Mouse (Mus musculus) granulocyte monocyte progenitor cell, adult 5-6 weeks (primary cell): ENCODE measurements around the gene Prdx3. TPM values are rescaled to one million over a fixed set of nuclear protein-coding genes. Genes with fewer than 3 reads are reported as not detected.

Source experiments
- ATAC-seq: replicated peaks from 2 replicates; pipeline ENCODE4 v1.8.0; 2016; ENCODE audit warnings: mild to moderate bottlenecking, moderate TSS enrichment, inconsistent platforms; ENCODE audit not compliant: poor library complexity, severe bottlenecking
- total RNA-seq, 2 experiments: library from RNA; stranded (forward) in 1 of 2; stranded (reverse) in 1 of 2; fragments of 200-712, 200-1000 nt in 1 of 2; fragments of >200 nt in 1 of 2; fragmentation: Nextera tagmentation in 1 of 2; gene quantifications; 2 replicates each; pipeline ENCODE4 v1.2.3; 2014 to 2017

The Prdx3 gene
- total RNA-seq (2014; fragmentation: Nextera tagmentation) (98.9 and 99.6 TPM in 2 replicates), total RNA-seq (2017) (89.8 and 96.0 TPM in 2 replicates)

- peak; percentile 99 for ATAC-seq
Observed at GRCm38 (mm10) chr19:60874064-60874694, at the start of gene Prdx3. Prdx3 (minus strand) TSS chr19:60874556.

- no peak for ATAC-seq
Observed at GRCm38 (mm10) chr19:60916869-60917570, 42.7 kb upstream of the Prdx3 start.

- ATAC-seq, result no peak
Observed at GRCm38 (mm10) chr19:60915862-60916261, 41.5 kb upstream of the Prdx3 start.

GRCm38 (mm10) chr19:60915236-60915635 lies 40.9 kb upstream of the Prdx3 start:
- no peak for ATAC-seq

GRCm38 (mm10) chr19:60911653-60912052 lies 37.3 kb upstream of the Prdx3 start:
- no peak for ATAC-seq

GRCm38 (mm10) chr19:60910304-60910703 lies 35.9 kb upstream of the Prdx3 start:
- ATAC-seq, result no peak

GRCm38 (mm10) chr19:60905477-60905876 lies 31.1 kb upstream of the Prdx3 start:
- no peak for ATAC-seq

GRCm38 (mm10) chr19:60903971-60904370 lies 29.6 kb upstream of the Prdx3 start:
- ATAC-seq, result no peak

- no peak for ATAC-seq
Observed at GRCm38 (mm10) chr19:60903139-60903538, 28.8 kb upstream of the Prdx3 start.

GRCm38 (mm10) chr19:60895251-60895880 lies 21.0 kb upstream of the Prdx3 start:
- ATAC-seq, result no peak

- ATAC-seq, result peak; percentile 35
Observed at GRCm38 (mm10) chr19:60891934-60892547, 17.7 kb upstream of the Prdx3 start.

- ATAC-seq, result no peak
Observed at GRCm38 (mm10) chr19:60891123-60891470, 16.7 kb upstream of the Prdx3 start.

- no peak; the same call in none of the 2 replicates for ATAC-seq
Observed at GRCm38 (mm10) chr19:60890391-60891122, 16.2 kb upstream of the Prdx3 start.

GRCm38 (mm10) chr19:60889714-60890315 lies 15.5 kb upstream of the Prdx3 start, which contains the start of gene Grk5:
Grk5 (plus strand) TSS chr19:60889749.
- peak; percentile 93 for ATAC-seq

GRCm38 (mm10) chr19:60889101-60889713 lies 14.9 kb upstream of the Prdx3 start:
- peak; percentile 20; the same call in 1 of the 2 replicates for ATAC-seq

GRCm38 (mm10) chr19:60887637-60888036 lies 13.3 kb upstream of the Prdx3 start:
- no peak for ATAC-seq

GRCm38 (mm10) chr19:60883129-60883528 lies 8.8 kb upstream of the Prdx3 start:
- no peak for ATAC-seq

GRCm38 (mm10) chr19:60873501-60873900 lies 855 bp downstream of the Prdx3 start:
- ATAC-seq, result no peak

GRCm38 (mm10) chr19:60872272-60872671 lies 2.1 kb downstream of the Prdx3 start:
- no peak for ATAC-seq
